Mouse (Mus musculus): ENCODE measurements around the gene Ttll5. TPM values are rescaled to one million over a fixed set of nuclear protein-coding genes. Genes with fewer than 3 reads are reported as not detected.
A peak's percentile ranks its signal among the peaks of the same experiment; 100 is the strongest.

Ttll5 gene
- polyA plus RNA-seq, 1 experiment = 6.2 TPM

DNA sequence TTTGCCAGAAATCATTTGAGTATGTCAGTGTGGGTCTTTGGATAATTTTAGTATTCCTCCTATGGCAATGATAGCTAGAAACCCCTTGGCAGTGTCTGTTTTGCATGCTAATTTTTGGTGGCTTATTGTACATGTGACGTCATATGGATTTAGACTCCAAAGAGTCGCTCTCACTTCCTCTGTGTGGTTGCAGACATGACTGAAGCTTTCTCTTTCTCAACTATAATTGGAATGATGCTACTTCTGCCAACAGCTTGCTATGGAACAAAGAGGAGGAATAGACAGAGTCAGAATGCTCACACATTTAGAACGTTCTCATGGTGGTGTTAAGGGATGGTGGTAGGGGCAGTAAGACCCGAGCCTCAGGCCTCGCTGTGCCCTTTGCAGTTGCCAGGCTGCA, 155.5 kb downstream of the Ttll5 start:
- Histone ChIP-seq H3K36me3 (ENCODE audit: control insufficient read depth, insufficient read depth, low read length) (no peaks in the 10 kb centered on the region), H3K27me3 (ENCODE audit: control insufficient read depth, insufficient read depth, low read length) (no peaks in the 10 kb centered on the region), H3K27ac (ENCODE audit: insufficient read depth, low read length) (peak overlapping the region; percentile 88), H3K4me1 (ENCODE audit: control insufficient read depth, insufficient read depth, insufficient read length) (peaks cover 16% of the 10 kb centered on the region; the same call in 1 of the 2 replicates), H3K4me3 (ENCODE audit: extremely low read depth, insufficient read depth, insufficient read length) (no peak overlapping the region)
- TF ChIP-seq POLR2A (IDR thresholded peaks at IDR 0.05; ENCODE audit: low read depth, low read length) (no peak), CTCF (IDR thresholded peaks at IDR 0.05; ENCODE audit: extremely low read depth, insufficient read depth, insufficient read length, insufficient replicate concordance) (no peak)
- DNase-seq (ENCODE audit: low read depth in 1 of 2, low spot score in 2 of 2) = peak in 1 of 2 experiments; percentile 73
- 39% methylated on average over 5 of the region's 5 CpGs for WGBS

DNA sequence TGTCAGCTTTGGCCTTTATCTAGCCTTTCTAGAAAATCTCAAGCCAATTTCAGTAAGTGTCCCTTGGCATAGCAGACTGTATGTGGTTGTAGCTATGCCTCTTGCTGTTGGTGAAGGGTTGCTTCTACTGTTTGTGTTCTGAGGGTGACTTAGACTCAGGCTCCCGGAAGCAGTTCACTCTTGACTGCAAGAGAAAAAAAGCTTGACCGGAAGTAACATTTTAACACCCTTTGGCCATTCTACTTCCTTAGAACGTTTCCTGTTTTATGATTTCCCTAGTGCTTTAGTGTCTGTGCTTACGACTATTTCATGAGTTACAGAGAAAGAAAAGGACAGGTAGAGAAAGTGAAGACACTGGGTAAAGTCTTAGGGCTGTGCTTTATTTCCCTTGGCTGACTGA, 161.1 kb downstream of the Ttll5 start:
- 26% methylated on average over 4 of the region's 4 CpGs for WGBS
- Histone ChIP-seq H3K27ac (ENCODE audit: insufficient read depth, low read length) (peak overlapping the region; percentile 58), H3K4me1 (ENCODE audit: control insufficient read depth, insufficient read depth, insufficient read length) (peaks cover 22% of the 10 kb centered on the region), H3K36me3 (ENCODE audit: control insufficient read depth, insufficient read depth, low read length) (no peaks in the 10 kb centered on the region), H3K27me3 (ENCODE audit: control insufficient read depth, insufficient read depth, low read length) (no peaks in the 10 kb centered on the region), H3K4me3 (ENCODE audit: extremely low read depth, insufficient read depth, insufficient read length) (no peak overlapping the region)
- no peak for DNase-seq (ENCODE audit: low read depth in 1 of 2, low spot score in 2 of 2)
- TF ChIP-seq CTCF (IDR thresholded peaks at IDR 0.05; ENCODE audit: extremely low read depth, insufficient read depth, insufficient read length, insufficient replicate concordance) = no peak
- TF ChIP-seq POLR2A (IDR thresholded peaks at IDR 0.05; ENCODE audit: low read depth, low read length) = no peak

DNA sequence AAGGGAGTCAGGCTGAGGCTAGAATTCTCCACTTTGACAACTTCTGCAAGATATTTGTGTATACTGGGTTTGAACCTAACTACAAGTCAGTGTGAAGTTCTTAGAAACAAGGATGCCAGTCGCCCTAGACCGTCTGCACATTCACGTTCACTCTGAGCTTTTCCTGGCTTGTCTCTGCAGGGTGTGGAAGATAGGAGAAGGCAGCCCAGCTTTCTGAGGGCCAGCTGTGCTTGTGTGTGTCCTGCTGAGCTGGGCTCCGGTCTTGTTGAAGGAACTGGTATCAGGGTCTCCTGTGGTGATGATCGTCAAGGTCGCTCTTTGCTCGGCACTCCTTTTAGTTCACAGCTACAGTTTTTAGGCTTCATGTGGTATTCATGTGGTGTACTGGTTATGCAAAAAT, 161.6 kb downstream of the Ttll5 start:
- Histone ChIP-seq H3K27ac (ENCODE audit: insufficient read depth, low read length) (peak overlapping the region; percentile 58), H3K4me3 (ENCODE audit: extremely low read depth, insufficient read depth, insufficient read length) (no peak overlapping the region), H3K27me3 (ENCODE audit: control insufficient read depth, insufficient read depth, low read length) (no peaks in the 10 kb centered on the region), H3K4me1 (ENCODE audit: control insufficient read depth, insufficient read depth, insufficient read length) (peaks cover 22% of the 10 kb centered on the region), H3K36me3 (ENCODE audit: control insufficient read depth, insufficient read depth, low read length) (no peaks in the 10 kb centered on the region)
- no peak for TF ChIP-seq POLR2A (IDR thresholded peaks at IDR 0.05; ENCODE audit: low read depth, low read length)
- no peak for TF ChIP-seq CTCF (IDR thresholded peaks at IDR 0.05; ENCODE audit: extremely low read depth, insufficient read depth, insufficient read length, insufficient replicate concordance)
- DNase-seq (ENCODE audit: low read depth in 1 of 2, low spot score in 2 of 2) = no peak
- 84% methylated on average over 7 of the region's 7 CpGs for WGBS

DNA sequence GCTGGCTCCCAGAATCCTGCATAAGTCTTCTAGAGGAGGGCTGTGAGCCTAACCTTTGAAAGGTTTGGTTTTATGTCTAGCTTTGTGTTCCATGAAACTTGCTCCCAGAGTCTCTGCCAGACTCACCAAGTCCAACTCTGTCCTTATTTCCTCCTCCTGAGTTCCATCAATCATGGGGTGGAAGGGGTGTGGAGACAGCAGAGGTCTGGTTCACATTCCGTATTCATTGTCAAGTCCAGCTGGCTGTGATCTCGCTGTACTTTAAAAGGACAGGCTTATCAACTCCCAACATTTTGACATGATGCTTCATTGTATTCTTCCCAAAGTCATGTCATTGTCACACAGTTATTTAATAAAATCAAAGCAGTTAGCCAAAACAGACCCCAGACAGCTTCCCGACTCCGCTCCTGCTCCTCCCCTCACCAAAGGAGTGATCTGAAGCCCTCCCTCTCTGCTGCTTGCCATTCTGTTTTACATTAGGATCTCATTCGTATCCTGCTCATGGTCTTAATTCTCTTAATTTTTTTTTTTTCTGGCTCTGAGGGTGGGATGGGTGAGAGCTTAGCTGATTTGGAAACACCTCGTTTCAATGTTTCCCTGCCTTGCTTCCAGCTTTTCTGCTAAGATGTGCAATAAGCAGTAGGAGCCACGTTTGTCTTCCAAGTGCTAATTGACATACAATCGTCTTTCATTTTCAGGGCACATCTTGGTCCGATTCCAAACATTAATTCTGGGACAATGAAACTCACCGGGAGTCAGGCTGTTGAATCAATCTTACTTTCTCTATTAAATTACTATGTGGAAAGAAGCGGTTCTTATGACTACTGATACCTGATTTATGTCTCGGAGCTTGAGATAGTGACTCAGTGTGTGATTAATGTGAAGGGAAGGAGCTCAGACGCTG, 162.3 kb downstream of the Ttll5 start:
- no peak for TF ChIP-seq CTCF (IDR thresholded peaks at IDR 0.05; ENCODE audit: extremely low read depth, insufficient read depth, insufficient read length, insufficient replicate concordance)
- no peak for TF ChIP-seq POLR2A (IDR thresholded peaks at IDR 0.05; ENCODE audit: low read depth, low read length)
- 90% methylated on average over 13 of the region's 13 CpGs for WGBS
- no peak overlapping the region for H3K4me3 ChIP-seq (ENCODE audit: extremely low read depth, insufficient read depth, insufficient read length)
- H3K36me3 ChIP-seq (ENCODE audit: control insufficient read depth, insufficient read depth, low read length) = no peaks in the 10 kb centered on the region
- H3K27ac ChIP-seq (ENCODE audit: insufficient read depth, low read length) = no peak overlapping the region
- no peak for DNase-seq (ENCODE audit: low read depth in 1 of 2, low spot score in 2 of 2)
- peaks cover 22% of the 10 kb centered on the region for H3K4me1 ChIP-seq (ENCODE audit: control insufficient read depth, insufficient read depth, insufficient read length)
- no peaks in the 10 kb centered on the region for H3K27me3 ChIP-seq (ENCODE audit: control insufficient read depth, insufficient read depth, low read length)

DNA sequence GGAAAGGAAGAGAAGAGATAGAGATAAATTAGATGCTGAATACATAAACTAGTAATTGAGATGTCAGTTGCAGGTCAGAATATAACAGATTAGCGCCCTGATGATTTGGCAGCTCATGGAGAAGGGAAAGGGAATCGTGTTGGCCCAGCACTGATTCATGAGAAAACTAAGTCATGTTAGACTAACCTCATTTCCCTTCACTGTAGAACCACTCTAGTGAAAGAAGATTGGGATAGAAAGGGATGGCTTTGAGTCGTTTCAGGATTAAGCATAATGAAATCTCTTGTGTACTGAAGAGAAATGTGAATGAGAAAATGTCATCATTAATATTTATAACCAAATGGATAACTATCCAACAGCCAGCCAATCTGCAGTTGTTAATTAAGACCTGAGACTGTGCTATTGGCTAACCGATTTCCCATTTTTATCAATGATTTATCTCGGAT, 163.0 kb downstream of the Ttll5 start:
- TF ChIP-seq CTCF (IDR thresholded peaks at IDR 0.05; ENCODE audit: extremely low read depth, insufficient read depth, insufficient read length, insufficient replicate concordance) (no peak), POLR2A (IDR thresholded peaks at IDR 0.05; ENCODE audit: low read depth, low read length) (no peak)
- Histone ChIP-seq H3K27me3 (ENCODE audit: control insufficient read depth, insufficient read depth, low read length) (no peaks in the 10 kb centered on the region), H3K36me3 (ENCODE audit: control insufficient read depth, insufficient read depth, low read length) (no peaks in the 10 kb centered on the region), H3K4me1 (ENCODE audit: control insufficient read depth, insufficient read depth, insufficient read length) (peaks cover 22% of the 10 kb centered on the region), H3K27ac (ENCODE audit: insufficient read depth, low read length) (no peak overlapping the region), H3K4me3 (ENCODE audit: extremely low read depth, insufficient read depth, insufficient read length) (no peak overlapping the region)
- DNase-seq (ENCODE audit: low read depth in 1 of 2, low spot score in 2 of 2) = no peak
- WGBS = 91% methylated on average over 5 of the region's 5 CpGs

DNA sequence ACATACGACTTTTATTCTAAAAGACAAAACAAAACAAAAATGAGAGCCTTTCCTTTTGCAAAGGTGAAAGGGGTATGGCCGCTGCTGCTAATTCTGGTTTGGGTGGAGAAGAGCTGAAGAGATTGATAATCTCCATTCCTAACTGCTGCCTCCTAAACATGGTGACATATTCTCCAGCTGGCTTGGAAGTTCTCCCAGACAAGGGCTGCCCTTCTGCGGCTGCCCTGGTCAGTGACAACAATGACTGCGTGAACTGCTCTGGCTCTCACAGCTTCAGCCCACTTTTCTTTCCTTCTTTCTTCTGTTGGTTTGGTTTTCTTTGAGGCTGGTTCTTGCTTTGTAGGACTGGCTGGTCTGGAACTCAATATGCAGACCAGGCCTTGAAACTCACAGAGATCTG, 163.7 kb downstream of the Ttll5 start:
- H3K36me3 ChIP-seq (ENCODE audit: control insufficient read depth, insufficient read depth, low read length) = no peaks in the 10 kb centered on the region
- H3K4me1 ChIP-seq (ENCODE audit: control insufficient read depth, insufficient read depth, insufficient read length) = peaks cover 26% of the 10 kb centered on the region
- 93% methylated on average over 4 of the region's 4 CpGs for WGBS
- no peaks in the 10 kb centered on the region for H3K27me3 ChIP-seq (ENCODE audit: control insufficient read depth, insufficient read depth, low read length)
- TF ChIP-seq CTCF (IDR thresholded peaks at IDR 0.05; ENCODE audit: extremely low read depth, insufficient read depth, insufficient read length, insufficient replicate concordance) = no peak
- TF ChIP-seq POLR2A (IDR thresholded peaks at IDR 0.05; ENCODE audit: low read depth, low read length) = no peak
- no peak for DNase-seq (ENCODE audit: low read depth in 1 of 2, low spot score in 2 of 2)
- H3K4me3 ChIP-seq (ENCODE audit: extremely low read depth, insufficient read depth, insufficient read length) = no peak overlapping the region
- H3K27ac ChIP-seq (ENCODE audit: insufficient read depth, low read length) = no peak overlapping the region

Data from spleen, adult 2 months (tissue).